Mouse (Mus musculus) liver, adult (tissue): ENCODE results near the gene Dnm3.

Source experiments
- GATA4 ChIP-seq: IDR thresholded peaks from 2 replicates; pipeline ENCODE4 v1.6.1; 2014; ENCODE audit warnings: mild to moderate bottlenecking, low read length; ENCODE audit not compliant: insufficient replicate concordance

Dnm3 gene

DNA sequence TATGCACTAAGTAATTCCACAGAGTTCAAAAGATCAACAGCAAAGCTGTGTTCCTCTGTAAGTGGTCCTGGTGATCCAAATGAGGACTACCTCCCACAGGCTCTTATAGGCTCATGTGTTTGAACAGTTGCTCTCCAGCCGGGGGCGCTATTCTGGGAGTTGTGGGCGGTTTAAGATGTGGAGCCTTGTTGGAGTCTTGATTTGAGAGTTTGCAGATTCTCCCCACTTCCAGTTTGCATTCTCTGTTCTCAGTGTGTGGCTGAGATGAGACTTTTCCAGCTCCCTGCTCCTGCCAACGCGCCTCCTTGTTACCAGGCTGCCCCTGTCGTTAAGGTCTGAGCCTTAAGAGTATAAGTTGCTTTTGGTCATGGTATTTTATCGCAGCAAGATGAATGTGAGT is 430.2 kb downstream of the Dnm3 start:
- TF ChIP-seq GATA4, result no peak

DNA sequence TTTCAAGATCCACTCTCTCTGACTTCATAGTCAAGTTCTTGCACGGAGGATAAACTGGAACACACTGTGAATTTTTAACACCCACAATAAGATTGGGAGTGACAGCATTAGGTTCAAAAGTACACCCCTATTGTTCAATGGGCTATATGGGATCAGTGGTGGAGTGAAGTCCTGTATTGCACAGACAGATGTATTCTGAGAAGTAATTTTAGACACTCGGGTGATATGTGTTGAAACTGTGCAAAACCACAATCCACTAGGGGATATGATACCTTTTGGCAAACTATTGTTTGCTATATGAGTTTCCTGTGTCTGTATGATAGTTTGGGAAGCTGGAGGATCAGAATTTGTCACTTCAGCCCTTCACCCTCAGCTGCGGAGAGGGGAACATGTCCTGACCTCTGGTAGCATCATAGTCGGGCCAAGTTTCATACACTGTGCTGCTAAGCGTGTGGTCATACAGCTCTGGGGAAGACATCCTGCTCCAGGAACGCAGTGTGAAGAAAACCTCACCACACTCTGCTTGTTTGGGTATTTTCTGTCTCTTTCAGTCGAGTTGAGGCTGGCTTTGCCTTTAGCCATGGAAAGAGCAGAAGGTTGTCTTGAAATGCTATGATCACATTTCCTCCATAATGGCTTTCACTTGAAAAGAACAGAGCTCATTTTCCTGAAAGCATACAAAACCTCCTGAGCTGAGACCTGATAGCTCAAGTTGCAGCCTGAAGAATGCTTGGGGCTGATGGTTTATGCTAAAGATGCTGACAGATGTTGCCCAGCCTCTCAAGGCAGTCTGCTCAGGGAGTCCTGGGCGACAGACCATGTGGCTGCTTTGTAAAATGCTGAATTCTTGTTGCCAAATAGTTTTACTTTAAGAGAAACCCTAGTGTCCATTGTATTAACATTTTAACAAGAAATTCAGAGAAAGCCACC is 433.8 kb downstream of the Dnm3 start:
- no peak for TF ChIP-seq GATA4

DNA sequence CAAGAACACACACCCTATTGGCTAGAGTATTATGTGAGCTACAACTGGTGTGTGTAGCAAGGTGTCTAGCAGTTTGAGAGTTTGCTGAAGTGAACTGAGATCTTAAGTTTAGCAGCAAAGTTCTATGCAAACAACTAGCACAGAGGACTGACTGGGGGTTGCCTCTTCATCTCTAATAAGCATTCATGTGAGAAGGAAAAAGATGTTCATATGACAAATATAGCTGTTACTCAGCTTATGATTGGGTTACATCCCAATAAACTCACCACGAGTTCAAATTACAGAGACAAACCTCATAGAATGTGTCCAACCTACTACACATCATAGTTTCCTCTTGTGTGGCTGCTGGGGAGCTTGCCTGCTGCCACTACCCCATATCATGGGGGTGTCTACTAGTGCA is 434.6 kb downstream of the Dnm3 start:
- TF ChIP-seq GATA4, result no peak

DNA sequence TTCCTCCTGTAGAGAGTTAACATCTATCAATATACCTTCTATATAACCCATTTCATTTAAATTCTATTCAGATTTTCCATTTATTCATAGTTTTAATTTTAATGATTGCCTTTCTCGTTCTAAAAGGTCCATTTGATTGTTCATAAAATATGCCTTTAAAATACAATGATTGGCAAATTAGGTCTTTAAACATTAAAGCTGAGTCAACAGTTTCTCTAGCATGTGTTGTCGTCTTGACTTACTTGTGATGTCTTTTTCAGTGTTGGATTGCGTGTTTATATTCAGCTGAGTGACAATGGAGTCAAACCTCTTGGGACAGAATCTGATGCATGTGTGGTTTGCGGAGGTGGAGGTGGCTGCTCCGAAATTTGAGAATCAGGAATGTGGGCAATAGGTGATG is 435.4 kb downstream of the Dnm3 start:
- TF ChIP-seq GATA4, result no peak

DNA sequence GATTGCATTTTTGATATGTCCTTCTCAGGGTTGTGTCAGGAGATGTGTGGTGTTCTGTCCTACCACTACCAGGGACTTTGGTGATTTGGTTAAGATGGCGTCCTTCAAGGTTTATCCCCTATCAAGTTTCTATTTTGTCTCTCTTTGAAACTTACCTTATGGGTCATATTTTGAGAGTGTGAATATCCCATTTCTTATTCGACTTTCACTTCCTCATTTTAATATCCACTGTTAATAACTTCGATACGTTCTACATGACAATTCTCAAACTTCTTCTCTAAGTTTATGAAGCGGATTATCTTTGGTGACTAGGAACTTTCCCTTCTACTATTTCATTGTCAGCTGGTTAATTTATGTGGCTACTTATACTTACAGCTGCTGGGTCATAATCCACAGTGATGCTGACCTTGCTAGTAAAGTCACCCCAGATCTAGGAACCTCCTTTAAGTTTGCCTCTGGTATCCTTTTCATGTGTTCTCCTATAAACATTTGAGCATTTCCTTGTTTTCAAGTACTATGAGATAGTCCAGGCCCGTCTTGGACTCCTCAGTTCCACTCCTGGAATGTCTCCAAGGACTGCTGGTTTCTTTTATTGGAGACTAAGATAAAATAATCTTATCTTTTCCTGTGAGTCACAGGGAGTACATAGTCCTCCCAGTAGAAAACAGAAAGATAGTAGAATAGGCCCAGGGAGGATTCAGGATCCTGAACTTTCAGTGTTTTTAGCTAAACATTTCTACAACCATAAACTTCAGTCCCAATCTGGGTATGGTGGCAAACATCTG is 437.2 kb downstream of the Dnm3 start:
- TF ChIP-seq GATA4, result peak; percentile 92

DNA sequence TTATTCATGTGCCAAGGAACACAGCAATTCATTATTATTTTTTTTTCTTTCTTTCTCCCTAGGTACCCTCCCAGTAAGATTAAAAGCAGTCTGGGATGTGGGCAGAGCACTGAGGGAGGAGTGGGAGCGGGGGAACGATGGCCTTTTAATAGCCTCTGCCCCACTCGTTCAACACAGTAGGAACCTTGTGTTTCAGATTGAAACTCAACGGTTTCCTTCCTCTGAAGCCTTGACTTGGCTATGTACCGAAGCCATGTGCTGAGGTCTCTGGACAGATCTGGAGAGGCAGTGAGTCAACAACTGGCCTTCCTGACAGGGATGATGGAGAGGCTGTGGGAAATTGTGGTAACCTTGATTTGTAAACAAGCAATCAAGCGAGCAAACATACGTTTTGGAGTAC is 438.0 kb downstream of the Dnm3 start:
- TF ChIP-seq GATA4, result no peak

DNA sequence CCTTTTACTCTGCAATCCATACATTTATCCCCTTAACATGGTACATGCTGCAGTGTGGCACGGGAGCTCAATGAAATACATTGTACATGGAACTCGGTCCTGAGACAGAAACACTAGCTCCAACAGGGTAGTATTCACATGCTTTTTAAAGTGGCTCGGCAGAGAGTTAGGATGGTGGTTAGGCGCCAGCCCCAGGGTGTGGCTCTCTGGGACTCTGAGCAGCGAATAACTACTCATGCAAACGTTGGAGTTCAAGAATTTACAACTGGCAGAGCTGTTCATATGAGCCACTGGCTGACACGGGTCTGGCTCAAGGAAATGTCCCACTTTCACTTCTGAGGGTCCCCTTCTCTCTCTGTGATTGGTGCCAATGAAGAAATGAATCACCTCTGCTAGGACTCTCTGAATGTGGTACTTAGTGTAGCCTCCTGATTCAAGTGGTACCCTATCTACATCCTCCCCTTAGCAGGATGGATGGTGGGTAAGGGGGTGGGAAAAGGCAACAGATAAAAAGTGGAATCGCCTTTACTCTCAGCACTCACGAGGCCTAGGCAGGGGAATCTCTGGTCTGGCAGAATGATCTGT is 438.7 kb downstream of the Dnm3 start:
- no peak for TF ChIP-seq GATA4

DNA sequence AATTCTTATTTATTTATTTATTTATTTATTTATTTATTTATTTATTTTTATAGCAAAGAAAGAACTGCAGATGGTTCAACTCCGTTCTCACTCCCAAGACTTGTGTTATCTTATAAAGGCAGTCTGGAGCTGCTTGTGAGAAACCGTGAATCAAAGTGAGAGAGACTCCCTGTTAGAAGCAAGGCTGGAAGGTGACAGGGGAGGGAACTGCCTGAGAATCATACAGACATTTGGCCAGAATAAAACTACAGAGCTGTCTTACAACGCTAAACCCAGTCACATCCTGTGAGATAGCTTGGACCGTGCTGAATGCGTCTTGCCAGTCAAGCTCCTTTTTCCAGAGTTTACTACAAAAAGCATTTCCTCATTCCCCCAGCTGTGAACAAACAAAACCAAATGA is 439.4 kb downstream of the Dnm3 start:
- TF ChIP-seq GATA4, result no peak; the same call in 1 of the 2 replicates

DNA sequence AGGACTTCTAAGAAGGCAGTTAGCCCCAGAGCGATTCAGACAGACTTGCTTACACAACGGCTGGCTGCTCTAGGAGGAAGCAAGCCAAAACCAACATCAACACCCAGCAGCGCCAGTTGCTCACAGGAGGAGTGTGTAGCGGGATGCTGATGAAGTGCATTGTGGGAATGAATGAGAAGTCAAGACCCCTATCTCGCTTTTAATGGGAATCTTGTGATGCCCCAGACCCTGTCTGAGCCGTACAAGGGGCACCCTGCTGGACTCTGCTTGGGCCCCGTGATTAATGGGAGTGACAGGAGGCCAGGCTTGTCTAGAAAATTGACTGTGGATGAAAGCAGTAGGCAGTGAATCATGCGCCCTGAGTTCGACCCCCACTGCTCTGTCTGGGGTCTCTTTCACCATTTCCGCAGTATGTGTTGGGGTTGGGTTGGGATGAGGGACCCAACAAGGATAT is 439.8 kb downstream of the Dnm3 start:
- no peak for TF ChIP-seq GATA4

DNA sequence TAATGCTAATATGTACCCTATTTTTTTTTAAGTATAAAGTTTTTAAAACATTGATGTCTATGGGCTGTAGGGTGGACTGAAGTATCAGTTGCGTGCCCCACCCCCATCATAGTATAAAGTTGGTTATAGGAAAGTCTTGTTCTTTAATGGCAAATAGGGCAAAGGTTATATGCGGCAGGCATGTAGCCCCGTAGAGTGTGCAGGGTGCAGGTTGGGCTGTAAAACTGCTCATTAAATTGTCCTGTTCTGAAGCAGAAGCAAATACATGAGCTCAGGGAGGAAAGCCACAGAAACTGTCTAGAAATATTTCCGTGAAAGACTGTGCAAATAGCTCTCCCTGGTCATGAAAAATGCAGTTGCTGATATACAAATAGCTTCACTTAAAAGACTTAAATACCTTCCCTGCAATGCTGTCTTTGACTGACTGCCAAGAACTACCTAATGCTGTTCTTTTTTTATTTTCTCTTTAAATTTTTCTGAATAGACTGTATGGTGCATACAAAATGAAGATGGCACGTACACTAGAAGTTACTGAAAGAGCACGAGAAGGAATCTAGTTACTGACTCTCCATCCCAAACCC is 440.6 kb downstream of the Dnm3 start:
- no peak for TF ChIP-seq GATA4

DNA sequence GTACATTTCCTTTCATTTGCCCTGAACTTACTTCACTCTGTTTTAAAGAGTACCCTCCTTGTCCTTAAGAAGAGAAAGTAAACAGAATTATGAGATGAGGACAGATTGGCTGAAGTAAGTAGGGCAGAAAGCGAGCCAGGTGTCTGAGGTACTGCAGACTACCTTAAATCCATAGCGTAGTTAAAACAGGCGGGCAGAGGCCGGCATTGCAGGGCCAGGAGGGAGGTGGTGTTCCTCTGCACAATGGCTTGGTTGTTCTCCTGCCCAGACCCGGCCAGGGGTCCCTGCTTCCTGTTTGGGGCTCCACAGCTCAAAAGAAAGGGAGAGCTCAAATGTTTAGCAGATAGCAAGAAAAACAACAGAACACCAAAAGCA is 441.4 kb downstream of the Dnm3 start:
- TF ChIP-seq GATA4, result no peak

DNA sequence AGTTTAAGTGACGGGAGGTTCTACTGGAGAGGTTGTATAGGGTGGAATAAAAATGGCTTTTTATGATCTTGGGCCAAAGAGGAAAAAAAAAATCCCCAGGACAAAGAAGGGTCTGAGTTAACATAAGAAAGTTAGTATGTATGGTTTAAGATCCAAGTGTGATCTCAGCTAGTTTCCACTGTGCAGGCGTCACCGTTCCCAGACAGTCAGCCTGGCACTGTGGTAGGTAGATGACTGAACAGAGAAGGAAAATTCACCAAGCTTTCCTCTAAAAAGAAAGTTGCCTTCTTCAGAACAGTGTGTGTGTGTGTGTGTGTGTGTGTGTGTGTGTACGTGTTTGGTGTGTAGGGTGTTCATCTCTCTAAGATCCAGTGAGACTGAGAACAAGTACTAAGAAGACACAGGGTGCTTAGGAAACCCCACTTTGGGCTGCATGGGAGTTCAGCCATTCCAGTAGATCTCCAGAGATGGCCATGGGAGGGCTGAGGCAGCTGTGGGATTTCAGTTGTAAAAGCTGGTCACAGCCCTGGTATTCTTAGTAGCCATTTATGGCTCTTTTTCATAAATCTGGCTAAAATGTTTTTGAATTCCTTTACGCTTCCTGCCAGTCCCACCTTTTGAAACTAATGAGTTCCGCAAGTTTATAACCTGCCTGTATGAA is 441.9 kb downstream of the Dnm3 start:
- no peak for TF ChIP-seq GATA4

DNA sequence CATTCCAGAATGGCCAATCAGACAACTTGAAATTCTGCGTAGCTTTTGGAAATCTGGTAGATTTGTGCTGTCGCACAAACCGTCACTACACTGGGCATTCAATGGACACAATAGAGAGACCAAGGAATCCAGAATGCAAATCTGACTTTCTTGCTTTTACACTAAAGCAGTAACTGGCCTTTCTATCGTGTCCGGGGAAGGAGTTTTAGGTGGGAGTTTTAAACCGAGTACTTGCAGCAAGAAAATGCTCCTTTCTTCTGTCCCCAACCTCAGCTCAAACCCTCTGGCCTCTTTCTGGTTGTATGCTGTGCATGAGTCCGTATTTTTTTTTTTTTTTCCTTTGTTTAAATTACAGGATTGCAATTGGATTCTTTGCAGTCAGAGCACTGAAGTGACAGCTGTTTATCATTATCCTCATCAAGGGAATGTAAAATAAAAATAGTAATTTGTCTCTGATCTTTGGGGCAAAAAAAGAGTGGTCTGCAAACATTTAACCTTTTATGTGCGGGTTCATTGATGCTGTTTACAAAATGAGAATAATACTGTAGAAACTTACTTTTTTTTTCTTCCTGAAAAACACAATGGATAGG is 454.1 kb downstream of the Dnm3 start:
- TF ChIP-seq GATA4, result no peak

DNA sequence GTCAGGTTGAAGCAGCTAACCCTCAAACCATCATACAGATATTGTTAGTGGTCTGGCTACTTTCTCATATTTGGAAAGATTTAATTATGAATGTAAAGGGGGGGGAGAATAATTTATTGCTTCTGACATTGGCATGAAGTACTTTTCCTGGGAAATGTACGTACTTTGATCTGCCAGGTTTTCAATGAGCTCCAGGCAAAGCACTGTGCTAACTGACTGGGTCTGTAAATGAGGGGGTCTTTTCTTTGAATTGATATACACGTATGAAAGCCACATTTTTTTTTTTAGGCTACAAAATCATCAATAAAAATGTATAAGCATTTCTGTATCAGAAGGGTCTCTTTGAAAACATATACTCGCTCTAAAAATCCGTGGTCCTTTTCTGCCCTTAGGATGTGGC is 457.1 kb downstream of the Dnm3 start:
- no peak for TF ChIP-seq GATA4
